Mouse (Mus musculus) limb, embryonic 14.5 days (tissue): ENCODE measurements around the gene Muc2. TPM values are rescaled to one million over a fixed set of nuclear protein-coding genes. Genes with fewer than 3 reads are reported as not detected.
A peak's percentile ranks its signal among the peaks of the same experiment; 100 is the strongest.
"Not testable (repeated sequence)": the region's sequence is repeated elsewhere in the genome, so short reads cannot be mapped to it uniquely, and the experiment has no call there.

ENCODE experiments used
- ATAC-seq: fragments of 200-750 bp; cut with Nextera tagmentation; 2 replicates; pipeline ENCODE4 v1.8.0; 2017; ENCODE audit warnings: low read depth, moderate number of reproducible peaks, moderate TSS enrichment; ENCODE audit not compliant: low FRiP score
- DNase-seq: peaks from one replicate; pipeline ENCODE4 v3.0.0-alpha.2; 2015; ENCODE audit warnings: low spot score
- H3K27ac ChIP-seq: fragments of 300-500 bp; sonication (generic); replicated peaks from 2 replicates; pipeline ENCODE4 v1.5.1; 2014; ENCODE audit warnings: low read depth, mild to moderate bottlenecking, low read length, moderate library complexity, mixed read lengths
- H3K27me3 ChIP-seq: fragments of 300-500 bp; sonication (generic); 2 replicates; pipeline ENCODE4 v1.6.1; 2014; ENCODE audit warnings: low read length, mixed read lengths; ENCODE audit not compliant: control insufficient read depth, insufficient read depth
- H3K36me3 ChIP-seq: fragments of 300-500 bp; sonication (generic); 2 replicates; pipeline ENCODE4 v1.6.1; 2014; ENCODE audit warnings: mild to moderate bottlenecking, low read length, moderate library complexity, mixed read lengths; ENCODE audit not compliant: control insufficient read depth, insufficient read depth
- H3K4me1 ChIP-seq: fragments of 300-500 bp; sonication (generic); 2 replicates; pipeline ENCODE4 v1.6.1; 2014; ENCODE audit warnings: antibody characterized with exemption, low read length, mixed read lengths; ENCODE audit not compliant: control insufficient read depth, insufficient read depth
- H3K4me2 ChIP-seq: fragments of 300-500 bp; sonication (generic); replicated peaks from 2 replicates; pipeline ENCODE4 v1.6.1; 2014; ENCODE audit warnings: low read depth, mild to moderate bottlenecking, low read length, moderate library complexity; ENCODE audit not compliant: severe bottlenecking
- H3K4me3 ChIP-seq: fragments of 300-500 bp; sonication (generic); replicated peaks from 2 replicates; pipeline ENCODE4 v1.5.1; 2014; ENCODE audit warnings: low read length
- H3K9ac ChIP-seq: fragments of 300-500 bp; sonication (generic); 2 replicates; pipeline ENCODE4 v1.6.1; 2014; ENCODE audit warnings: mild to moderate bottlenecking, low read depth, low read length, moderate library complexity; ENCODE audit not compliant: severe bottlenecking
- H3K9me3 ChIP-seq: fragments of 300-500 bp; sonication (generic); 2 replicates; pipeline ENCODE4 v1.6.1; 2016; ENCODE audit warnings: low read length; ENCODE audit not compliant: control insufficient read depth
- POLR2A ChIP-seq: fragments of 200-500 bp; IDR thresholded peaks from 2 replicates; pipeline ENCODE4 v1.8.0; 2012; ENCODE audit warnings: inconsistent platforms, mild to moderate bottlenecking, moderate library complexity, borderline replicate concordance; ENCODE audit not compliant: insufficient read depth, insufficient read length; ENCODE audit errors: extremely low read depth
- WGBS: fragments of 180-500 bp; shearing (Covaris S2); extraction: QIAGEN DNeasy Blood & Tissue Kit; methylation state at CpG from one replicate; pipeline ENCODE4 v1.1.7; 2014; 5-methylcytosine and 5-hydroxymethylcytosine counted together
- polyA plus RNA-seq, 2 experiments: library from polyadenylated mRNA; depleted of rRNA in 1 of 2; stranded (reverse) in 1 of 2; unstranded in 1 of 2; fragments of >200 nt; fragmentation: Nextera tagmentation in 1 of 2; extraction: Ambion mirVana in 1 of 2; gene quantifications; 2 replicates each; pipeline versions ENCODE4 v1.2.1 to v1.2.3; 2012 to 2014

Muc2 gene
- polyA plus RNA-seq, 2 experiments, result 0.43 to 2.7 TPM

DNA sequence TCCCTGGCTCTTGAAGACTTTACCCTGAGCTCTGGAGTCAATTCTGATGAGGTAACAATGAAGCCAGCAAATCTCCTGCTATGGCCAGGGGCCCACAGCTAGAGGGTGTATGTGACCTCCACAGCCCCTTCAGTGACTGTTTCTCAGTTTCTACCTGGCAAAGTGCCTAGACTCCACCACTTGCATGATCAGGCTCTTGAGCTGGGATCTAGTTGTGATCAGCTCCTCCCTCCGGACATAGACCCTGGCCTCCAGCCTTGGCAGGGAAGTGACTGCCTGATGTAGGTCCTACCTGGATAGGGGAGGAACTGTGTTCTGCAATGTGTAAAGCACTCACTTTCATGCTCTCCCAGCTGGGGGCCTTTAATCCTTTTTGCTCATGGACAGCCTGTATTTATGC lies 29.8 kb upstream of the Muc2 start:
- no peak overlapping the region for H3K9ac ChIP-seq
- 77% methylated on average over 1 of the region's 1 CpGs for WGBS
- DNase-seq (no peak), ATAC-seq (no peak)
- TF ChIP-seq POLR2A, result no peak
- no peak overlapping the region for H3K27ac ChIP-seq
- no peak overlapping the region for H3K4me3 ChIP-seq
- H3K4me2 ChIP-seq, result no peak overlapping the region
- H3K27me3 ChIP-seq, result no peaks in the 10 kb centered on the region
- H3K9me3 ChIP-seq, result no peaks in the 10 kb centered on the region
- H3K4me1 ChIP-seq, result no peaks in the 10 kb centered on the region; the same call in 1 of the 2 replicates
- H3K36me3 ChIP-seq, result no peaks in the 10 kb centered on the region

DNA sequence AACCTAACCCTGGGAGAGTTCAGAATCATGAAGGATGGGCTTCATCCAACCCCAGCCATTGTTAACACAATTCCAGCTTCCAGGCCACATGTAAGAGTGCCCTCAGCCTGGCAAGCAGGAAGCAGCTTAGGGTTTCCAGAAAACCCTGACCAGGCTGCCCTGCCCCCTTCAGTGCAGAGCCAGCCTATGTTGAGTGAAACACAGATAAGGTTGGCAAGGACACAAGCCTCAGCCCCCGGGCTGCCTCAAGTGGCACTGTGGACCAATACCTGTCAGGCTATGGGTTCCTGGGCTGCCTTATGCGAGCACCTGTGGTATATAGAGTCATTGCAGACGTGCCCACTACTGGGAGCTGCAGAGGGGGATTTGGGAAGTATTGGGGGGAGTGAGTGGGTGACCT lies 28.7 kb upstream of the Muc2 start:
- ATAC-seq (no peak), DNase-seq (no peak)
- Histone ChIP-seq H3K9ac (no peak overlapping the region), H3K4me3 (no peak overlapping the region), H3K27me3 (no peaks in the 10 kb centered on the region), H3K4me1 (no peaks in the 10 kb centered on the region; the same call in 1 of the 2 replicates), H3K36me3 (no peaks in the 10 kb centered on the region), H3K4me2 (no peak overlapping the region), H3K9me3 (no peaks in the 10 kb centered on the region), H3K27ac (no peak overlapping the region)
- TF ChIP-seq POLR2A, result no peak
- WGBS, result 68% methylated on average over 3 of the region's 3 CpGs

DNA sequence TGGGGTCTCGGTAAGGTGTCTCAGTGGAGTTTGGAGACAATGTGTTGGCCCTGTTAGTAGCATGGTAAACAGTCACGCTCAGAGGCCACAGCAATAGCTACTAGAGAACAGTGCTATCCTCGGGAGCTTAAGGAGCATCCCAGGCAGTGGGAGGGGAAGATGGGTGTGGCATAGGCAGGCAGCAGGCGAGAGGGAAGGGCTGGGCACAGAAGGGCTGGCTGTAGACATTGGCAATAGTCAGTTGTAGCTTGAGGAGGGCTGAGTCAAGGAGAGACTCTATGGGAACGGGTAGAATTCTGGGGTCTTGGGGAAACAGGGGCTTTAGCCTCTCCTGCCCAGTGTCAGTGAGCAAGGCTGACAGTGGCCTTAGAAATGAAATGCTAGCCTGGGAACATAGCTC lies 27.9 kb upstream of the Muc2 start:
- Histone ChIP-seq H3K36me3 (no peaks in the 10 kb centered on the region), H3K9ac (no peak overlapping the region), H3K27ac (no peak overlapping the region), H3K4me2 (no peak overlapping the region), H3K27me3 (no peaks in the 10 kb centered on the region), H3K9me3 (no peaks in the 10 kb centered on the region), H3K4me1 (no peaks in the 10 kb centered on the region; the same call in 1 of the 2 replicates), H3K4me3 (no peak overlapping the region)
- no peak for ATAC-seq
- WGBS, result 65% methylated on average over 5 of the region's 5 CpGs
- no peak for DNase-seq
- no peak for TF ChIP-seq POLR2A

DNA sequence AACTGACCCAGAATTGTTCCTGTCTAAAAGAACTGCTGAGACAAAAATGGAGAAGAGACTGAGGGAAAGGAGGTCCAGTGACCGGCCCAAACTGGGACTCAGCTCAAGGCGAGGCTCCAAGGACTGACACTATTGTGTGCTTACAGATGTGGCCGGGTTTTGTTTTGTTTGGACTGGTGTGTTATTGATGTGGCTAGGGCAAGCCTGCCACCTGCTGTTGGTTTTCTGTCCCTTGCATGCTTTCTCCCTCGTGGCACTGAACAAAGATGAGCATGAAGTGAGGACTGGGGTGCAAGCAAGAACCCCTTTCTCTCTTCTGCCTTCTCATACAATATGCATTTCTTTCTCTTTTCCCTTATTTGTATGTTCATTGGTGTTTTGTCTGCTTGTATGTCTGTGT lies 23.9 kb upstream of the Muc2 start:
- Histone ChIP-seq H3K9me3 (no peaks in the 10 kb centered on the region), H3K27me3 (no peaks in the 10 kb centered on the region), H3K36me3 (no peaks in the 10 kb centered on the region), H3K27ac (no peak overlapping the region), H3K4me1 (no peaks in the 10 kb centered on the region), H3K9ac (no peak overlapping the region), H3K4me3 (no peak overlapping the region), H3K4me2 (no peak overlapping the region)
- DNase-seq (peak; percentile 22), ATAC-seq (no peak)
- WGBS, result 28% methylated on average over 4 of the region's 4 CpGs
- no peak for TF ChIP-seq POLR2A

DNA sequence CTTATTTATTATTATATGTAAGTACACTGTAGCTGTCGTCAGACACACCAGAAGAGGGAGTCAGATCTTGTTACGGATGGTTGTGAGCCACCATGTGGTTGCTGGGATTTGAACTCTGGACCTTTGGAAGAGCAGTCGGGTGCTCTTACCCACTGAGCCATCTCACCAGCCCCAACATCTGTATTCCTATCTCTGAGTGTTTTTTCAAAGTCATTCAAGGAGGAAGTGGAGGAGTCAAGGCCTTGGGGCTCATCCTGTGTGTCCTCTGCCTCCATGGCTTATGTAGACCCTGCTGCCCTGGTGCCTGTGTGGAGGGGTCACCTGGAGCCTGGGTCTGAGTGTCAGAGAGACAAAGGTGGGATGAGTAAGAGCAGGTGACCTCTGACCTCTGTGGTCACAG lies 21.0 kb upstream of the Muc2 start:
- ATAC-seq, H3K4me1 ChIP-seq, DNase-seq, H3K4me3 ChIP-seq, H3K27ac ChIP-seq, H3K4me2 ChIP-seq, H3K27me3 ChIP-seq, H3K9ac ChIP-seq, H3K9me3 ChIP-seq, H3K36me3 ChIP-seq: not testable (repeated sequence)
- 86% methylated on average over 3 of the region's 3 CpGs for WGBS

DNA sequence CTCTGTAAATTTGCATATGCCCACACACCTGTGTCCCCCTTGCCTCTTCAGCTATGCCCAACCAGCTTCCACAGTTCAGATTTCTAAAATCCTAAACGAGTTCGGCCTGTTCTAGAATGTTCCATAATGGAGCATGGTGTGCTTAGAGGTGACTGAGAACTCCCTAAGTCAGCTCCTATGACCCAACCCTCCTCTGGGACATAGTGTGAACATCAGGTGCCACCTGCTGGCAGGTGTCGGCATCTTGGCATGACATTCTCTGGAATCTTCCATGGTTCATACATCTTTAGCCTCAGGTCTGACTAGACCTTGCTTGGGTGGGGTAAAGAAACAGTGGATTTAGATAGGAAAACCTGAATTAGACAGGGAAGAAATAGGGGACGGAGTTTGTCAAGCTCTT lies 19.1 kb upstream of the Muc2 start:
- no peak overlapping the region for H3K4me2 ChIP-seq
- no peak for ATAC-seq
- H3K36me3 ChIP-seq, result no peaks in the 10 kb centered on the region
- H3K27me3 ChIP-seq, result no peaks in the 10 kb centered on the region
- DNase-seq, result no peak
- H3K9ac ChIP-seq, result no peak overlapping the region
- no peak for TF ChIP-seq POLR2A
- 84% methylated on average over 4 of the region's 4 CpGs for WGBS
- no peaks in the 10 kb centered on the region for H3K4me1 ChIP-seq
- no peak overlapping the region for H3K4me3 ChIP-seq
- H3K27ac ChIP-seq, result no peak overlapping the region
- no peaks in the 10 kb centered on the region for H3K9me3 ChIP-seq
